Mouse (Mus musculus) cerebellum, adult 2 months (tissue): ENCODE results near the gene Skint6.

Source experiments
- CTCF ChIP-seq: fragments of 200-500 bp; IDR thresholded peaks from 2 replicates; pipeline ENCODE4 v1.5.1; 2011; ENCODE audit warnings: low read depth, mild to moderate bottlenecking, control low read depth, low read length, moderate library complexity, borderline replicate concordance; ENCODE audit not compliant: insufficient read depth
- POLR2A ChIP-seq: fragments of 200-500 bp; IDR thresholded peaks from 2 replicates; pipeline ENCODE4 v1.6.1; 2011; ENCODE audit warnings: low read length, control low read depth, borderline replicate concordance; ENCODE audit not compliant: insufficient read depth

- TF ChIP-seq POLR2A (no peak), CTCF (no peak)
Measured at GRCm38 (mm10) chr4:113301773-113302473, 15.2 kb upstream of the Skint6 start.
